Mouse (Mus musculus) liver, adult 2 months (tissue): ENCODE data around the gene Ackr3. TPM values are rescaled to one million over a fixed set of nuclear protein-coding genes. Genes with fewer than 3 reads are reported as not detected.

Experiments
- DNase-seq: peaks from one replicate; pipeline ENCODE4 v3.0.0-alpha.2; 2011; ENCODE audit warnings: low read depth, low spot score; ENCODE audit errors: extremely low read depth
- H3K27ac ChIP-seq: fragments of 200-500 bp; replicated peaks from 2 replicates; pipeline ENCODE4 v1.5.1; 2012; ENCODE audit warnings: low read depth, mild to moderate bottlenecking, control low read depth, inconsistent platforms, low read length; ENCODE audit not compliant: insufficient read depth
- H3K27me3 ChIP-seq: fragments of 200-500 bp; 2 replicates; pipeline ENCODE4 v1.6.1; 2012; ENCODE audit warnings: mild to moderate bottlenecking, moderate library complexity, low read length, inconsistent platforms; ENCODE audit not compliant: control insufficient read depth, insufficient read depth
- H3K36me3 ChIP-seq: fragments of 200-500 bp; 2 replicates; pipeline ENCODE4 v1.6.1; 2012; ENCODE audit warnings: low read length, inconsistent platforms; ENCODE audit not compliant: control insufficient read depth, insufficient read depth
- H3K4me1 ChIP-seq: fragments of 200-500 bp; 2 replicates; pipeline ENCODE4 v1.6.1; 2011; ENCODE audit warnings: low read length; ENCODE audit not compliant: control insufficient read depth, insufficient read depth
- H3K4me3 ChIP-seq: fragments of 200-500 bp; 2 replicates; pipeline ENCODE4 v1.5.1; 2011; ENCODE audit warnings: low read depth, mild to moderate bottlenecking, control low read depth, low read length, moderate library complexity; ENCODE audit not compliant: insufficient read depth
- H3K79me2 ChIP-seq: fragments of 200-500 bp; 2 replicates; pipeline ENCODE4 v1.6.1; 2012; ENCODE audit warnings: inconsistent platforms, mild to moderate bottlenecking, low read length, moderate library complexity; ENCODE audit not compliant: control insufficient read depth, insufficient read depth
- H3K9ac ChIP-seq: fragments of 200-500 bp; 2 replicates; pipeline ENCODE4 v1.6.1; 2012; ENCODE audit warnings: low read depth, mild to moderate bottlenecking, control low read depth, inconsistent platforms, low read length
- CTCF ChIP-seq: fragments of 200-500 bp; IDR thresholded peaks from 2 replicates; pipeline ENCODE4 v1.5.1; 2011; ENCODE audit warnings: low read depth, low read length, control low read depth
- POLR2A ChIP-seq: fragments of 200-500 bp; IDR thresholded peaks from 2 replicates; pipeline ENCODE4 v1.6.1; 2011; ENCODE audit warnings: low read length, control low read depth; ENCODE audit not compliant: insufficient read depth; ENCODE audit errors: extremely low read depth
- WGBS: fragments of 180-500 bp; shearing (Covaris S2); methylation state at CpG from one replicate; pipeline ENCODE4 v1.1.7; 2018; 5-methylcytosine and 5-hydroxymethylcytosine counted together
- polyA plus RNA-seq: library from polyadenylated mRNA; depleted of rRNA; stranded (reverse); fragments of >200 nt; gene quantifications from 2 replicates; pipeline ENCODE4 v1.2.3, GENCODE M21; 2012
- total RNA-seq: library from RNA; depleted of rRNA; stranded (reverse); fragments of >200 nt; gene quantifications from 2 replicates; pipeline ENCODE4 v1.2.3, GENCODE M21; 2014

Ackr3 gene
- total and polyA plus RNA-seq, 2 experiments = 0.46 to 1.5 TPM

DNA sequence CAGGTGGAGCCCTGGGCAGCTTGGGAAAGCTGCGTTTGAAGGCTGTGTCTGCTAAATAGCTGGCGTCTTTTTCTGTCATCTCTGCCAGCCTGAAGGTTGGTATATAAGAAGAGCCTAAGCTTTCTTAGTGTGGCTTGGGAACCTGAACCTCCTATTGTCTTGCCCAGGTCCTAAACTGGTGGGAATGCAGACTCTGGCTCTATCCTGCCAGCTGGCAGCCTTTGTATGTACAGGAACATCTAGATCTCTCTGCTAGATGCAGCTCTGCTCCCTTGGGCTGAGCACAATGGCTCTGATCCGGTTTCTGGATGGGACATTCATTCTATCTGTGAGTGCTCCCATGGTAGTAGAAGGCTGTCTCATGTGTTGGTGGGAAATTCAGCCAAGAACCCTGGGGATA is 2.9 kb downstream of the Ackr3 start:
- TF ChIP-seq POLR2A = no peak
- no peak for TF ChIP-seq CTCF
- no peak for DNase-seq
- Histone ChIP-seq H3K4me1 (no peaks in the 10 kb centered on the region), H3K79me2 (no peaks in the 10 kb centered on the region), H3K27ac (no peak overlapping the region), H3K36me3 (no peaks in the 10 kb centered on the region), H3K4me3 (no peak overlapping the region), H3K9ac (no peak overlapping the region), H3K27me3 (0 out of 2 replicates have a peak, but pooled peaks cover 5% of the 10 kb centered on the region)
- WGBS = 49% methylated on average over 3 of the region's 3 CpGs

DNA sequence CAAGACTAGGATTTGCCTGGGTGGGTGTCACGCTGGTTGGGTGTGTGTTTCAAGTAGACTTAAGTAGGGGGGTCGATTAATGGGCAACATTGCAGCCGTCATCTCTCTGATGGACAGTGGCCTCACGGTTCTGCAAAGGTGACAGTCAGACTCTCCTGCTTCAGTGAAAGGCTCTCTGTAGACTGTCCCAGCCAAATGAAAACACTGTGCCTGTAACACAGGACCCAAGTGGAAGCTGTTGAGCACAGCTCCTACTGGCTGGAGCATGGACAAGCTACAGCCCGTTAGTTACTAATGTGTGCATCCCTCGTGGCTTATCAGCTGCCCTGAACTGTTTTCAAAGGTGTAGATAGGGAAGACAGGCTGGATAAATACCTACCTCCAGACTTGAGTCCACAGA is 3.5 kb downstream of the Ackr3 start:
- TF ChIP-seq CTCF (no peak), POLR2A (no peak)
- Histone ChIP-seq H3K27ac (no peak overlapping the region), H3K27me3 (0 out of 2 replicates have a peak, but pooled peaks cover 2% of the 10 kb centered on the region), H3K4me1 (no peaks in the 10 kb centered on the region), H3K9ac (no peak overlapping the region), H3K4me3 (no peak overlapping the region), H3K36me3 (no peaks in the 10 kb centered on the region), H3K79me2 (no peaks in the 10 kb centered on the region)
- 60% methylated on average over 6 of the region's 6 CpGs for WGBS
- no peak for DNase-seq

DNA sequence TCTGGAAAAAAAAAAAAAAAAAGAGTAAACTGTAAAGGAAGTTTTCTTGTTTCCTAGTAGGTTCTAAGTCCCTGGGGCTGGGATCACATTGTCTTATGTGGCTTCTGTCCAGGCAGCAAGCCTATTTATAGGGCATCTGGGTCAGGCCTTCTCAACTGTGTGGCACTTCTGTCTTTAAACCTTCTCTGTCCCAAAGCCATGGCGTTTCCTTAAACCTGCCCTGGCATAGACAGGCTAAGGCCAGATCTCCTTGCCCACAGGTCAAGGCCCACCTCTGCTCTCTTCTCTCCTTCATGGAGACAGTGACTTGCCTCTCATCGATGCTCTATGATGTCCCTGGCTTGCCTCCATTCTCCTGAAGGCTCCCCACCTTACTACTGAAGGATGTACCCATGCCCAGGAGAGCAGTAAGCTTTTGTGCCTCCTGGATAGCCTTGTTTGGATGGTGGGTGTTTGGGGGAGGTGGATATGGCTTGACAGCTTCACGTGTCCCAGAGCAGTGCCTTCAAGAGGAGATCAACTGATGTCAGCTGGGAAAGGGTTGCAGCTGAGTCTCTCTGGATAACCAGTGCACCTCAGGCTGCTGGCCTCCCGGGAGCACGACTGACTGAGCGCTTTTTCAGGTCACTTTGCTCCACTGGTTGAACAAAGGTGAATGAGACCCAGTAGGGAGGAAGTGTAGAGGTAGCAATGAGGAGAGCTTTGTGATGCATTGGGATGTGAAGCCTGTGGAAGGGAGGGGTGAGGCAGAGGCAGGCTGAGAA is 4.1 kb downstream of the Ackr3 start:
- H3K9ac ChIP-seq = no peak overlapping the region

DNA sequence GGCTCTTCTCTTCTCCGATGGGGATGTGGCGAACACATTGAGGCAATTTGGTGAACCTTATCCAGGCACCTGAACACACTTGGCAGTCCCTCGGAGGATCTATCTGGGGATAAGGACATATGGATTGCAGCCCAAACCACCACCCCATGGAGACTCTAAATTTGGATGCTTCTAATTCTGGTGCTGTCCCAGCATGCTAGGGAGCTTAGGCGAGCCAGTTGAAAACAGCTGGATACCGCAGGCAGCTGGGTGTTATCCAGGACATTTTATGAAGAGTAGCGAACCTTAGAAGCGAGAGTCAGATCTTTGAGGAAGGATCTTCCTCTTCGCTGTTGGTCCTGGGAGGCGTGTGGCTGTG is 4.7 kb downstream of the Ackr3 start:
- Histone ChIP-seq H3K27ac (no peak overlapping the region), H3K36me3 (no peaks in the 10 kb centered on the region), H3K79me2 (no peaks in the 10 kb centered on the region), H3K9ac (no peak overlapping the region), H3K4me3 (no peak overlapping the region), H3K4me1 (no peaks in the 10 kb centered on the region), H3K27me3 (no peaks in the 10 kb centered on the region)
- DNase-seq = no peak
- WGBS = 81% methylated on average over 9 of the region's 9 CpGs
- TF ChIP-seq POLR2A (no peak), CTCF (no peak)

More for the DNA sequence above, 4.1 kb downstream of the Ackr3 start:
- TF ChIP-seq CTCF (no peak), POLR2A (no peak)
- 69% methylated on average over 6 of the region's 6 CpGs for WGBS
- no peak overlapping the region for H3K27ac ChIP-seq
- H3K36me3 ChIP-seq = no peaks in the 10 kb centered on the region
- no peaks in the 10 kb centered on the region for H3K79me2 ChIP-seq
- H3K4me1 ChIP-seq = no peaks in the 10 kb centered on the region
- H3K27me3 ChIP-seq = no peaks in the 10 kb centered on the region
- H3K4me3 ChIP-seq = no peak overlapping the region
- no peak for DNase-seq

DNA sequence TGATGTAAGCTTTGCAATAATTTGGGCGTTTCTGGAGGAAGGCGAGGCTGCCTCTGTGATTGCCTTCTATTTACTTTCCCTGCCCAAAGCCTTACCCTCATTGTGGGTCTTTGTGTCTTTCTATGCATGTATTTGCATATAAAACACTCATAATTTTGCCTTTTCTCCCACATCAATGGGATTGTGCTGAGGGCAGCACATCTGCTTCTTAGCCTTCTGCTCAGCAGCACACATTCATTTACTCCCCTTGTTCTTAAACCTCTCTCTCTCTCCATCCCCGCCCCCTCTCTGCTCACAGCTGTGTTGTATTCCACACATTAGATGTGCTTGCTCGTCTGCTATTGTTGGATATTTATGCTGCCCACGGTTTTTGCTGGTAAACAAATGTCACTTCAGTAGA is 5.3 kb downstream of the Ackr3 start:
- TF ChIP-seq CTCF (no peak), POLR2A (no peak)
- WGBS = 74% methylated on average over 5 of the region's 5 CpGs
- Histone ChIP-seq H3K79me2 (no peaks in the 10 kb centered on the region), H3K27me3 (no peaks in the 10 kb centered on the region), H3K4me1 (no peaks in the 10 kb centered on the region), H3K4me3 (no peak overlapping the region), H3K9ac (no peak overlapping the region), H3K27ac (no peak overlapping the region), H3K36me3 (no peaks in the 10 kb centered on the region)
- no peak for DNase-seq

DNA sequence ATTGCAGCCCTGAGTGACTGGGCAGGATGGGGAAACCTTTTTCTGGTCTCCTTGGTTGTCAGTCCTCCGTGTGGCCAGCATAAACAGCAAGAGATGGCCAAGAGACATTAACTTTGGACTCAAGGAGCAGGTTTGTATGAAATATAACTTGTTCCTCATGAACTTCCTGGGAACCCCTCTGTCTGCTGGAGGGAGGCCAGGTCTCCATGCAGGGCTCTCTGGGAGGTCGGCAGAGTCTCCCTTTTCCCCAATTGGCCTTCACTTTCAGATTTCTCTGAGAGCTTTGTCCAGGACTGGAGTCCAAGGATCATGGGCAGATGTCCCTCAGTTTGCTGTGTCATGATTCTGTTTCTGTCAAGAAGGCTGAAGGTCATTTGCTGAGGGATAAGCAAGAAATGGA is 6.0 kb downstream of the Ackr3 start:
- H3K79me2 ChIP-seq = no peaks in the 10 kb centered on the region
- H3K27ac ChIP-seq = no peak overlapping the region
- 39% methylated on average over 2 of the region's 2 CpGs for WGBS
- no peaks in the 10 kb centered on the region for H3K4me1 ChIP-seq
- no peak overlapping the region for H3K4me3 ChIP-seq
- H3K36me3 ChIP-seq = no peaks in the 10 kb centered on the region
- H3K9ac ChIP-seq = no peak overlapping the region
- TF ChIP-seq CTCF (no peak), POLR2A (no peak)
- no peaks in the 10 kb centered on the region for H3K27me3 ChIP-seq
- peak; percentile 43 for DNase-seq
